Mouse (Mus musculus) midbrain, embryonic 13.5 days (tissue): ENCODE results near the gene Gm10188. TPM values are rescaled to one million over a fixed set of nuclear protein-coding genes. Genes with fewer than 3 reads are reported as not detected.

Experiments used
- ATAC-seq: fragments of 200-750 bp; cut with Nextera tagmentation; 2 replicates; pipeline ENCODE4 v1.8.0; 2017; ENCODE audit warnings: mild to moderate bottlenecking, moderate TSS enrichment, moderate library complexity
- H3K27ac ChIP-seq: fragments of 300-500 bp; sonication (generic); 2 replicates; pipeline ENCODE4 v1.5.1; 2015; ENCODE audit warnings: inconsistent platforms, mild to moderate bottlenecking, moderate library complexity
- H3K27me3 ChIP-seq: fragments of 300-500 bp; sonication (generic); 2 replicates; pipeline ENCODE4 v1.6.1; 2015; ENCODE audit warnings: mild to moderate bottlenecking, inconsistent platforms
- H3K36me3 ChIP-seq: fragments of 300-500 bp; sonication (generic); 2 replicates; pipeline ENCODE4 v1.6.1; 2015; ENCODE audit warnings: mild to moderate bottlenecking, inconsistent platforms
- H3K4me1 ChIP-seq: fragments of 300-500 bp; sonication (generic); replicated peaks from 2 replicates; pipeline ENCODE4 v1.6.1; 2015; ENCODE audit warnings: inconsistent platforms
- H3K4me2 ChIP-seq: fragments of 300-500 bp; sonication (generic); replicated peaks from 2 replicates; pipeline ENCODE4 v1.6.1; 2015; ENCODE audit warnings: moderate library complexity, mild to moderate bottlenecking, inconsistent platforms
- H3K4me3 ChIP-seq: fragments of 300-500 bp; sonication (generic); replicated peaks from 2 replicates; pipeline ENCODE4 v1.5.1; 2015; ENCODE audit warnings: mild to moderate bottlenecking, inconsistent platforms
- H3K9ac ChIP-seq: fragments of 300-500 bp; sonication (generic); replicated peaks from 2 replicates; pipeline ENCODE4 v1.6.1; 2015; ENCODE audit warnings: mild to moderate bottlenecking, inconsistent platforms
- H3K9me3 ChIP-seq: fragments of 300-500 bp; sonication (generic); 2 replicates; pipeline ENCODE4 v1.6.1; 2016; ENCODE audit warnings: mild to moderate bottlenecking, inconsistent platforms
- WGBS: fragments of 180-500 bp; shearing (Covaris S2); methylation state at CpG from one replicate; pipeline ENCODE4 v1.1.7; 2015; 5-methylcytosine and 5-hydroxymethylcytosine counted together
- polyA plus RNA-seq: library from polyadenylated mRNA; unstranded; fragments of >200 nt; fragmentation: Nextera tagmentation; extraction: Ambion mirVana; gene quantifications from 2 replicates; pipeline ENCODE4 v1.2.1, GENCODE M21; 2015

The Gm10188 gene
- 0.58 and 1.1 TPM in 2 replicates for polyA plus RNA-seq

DNA sequence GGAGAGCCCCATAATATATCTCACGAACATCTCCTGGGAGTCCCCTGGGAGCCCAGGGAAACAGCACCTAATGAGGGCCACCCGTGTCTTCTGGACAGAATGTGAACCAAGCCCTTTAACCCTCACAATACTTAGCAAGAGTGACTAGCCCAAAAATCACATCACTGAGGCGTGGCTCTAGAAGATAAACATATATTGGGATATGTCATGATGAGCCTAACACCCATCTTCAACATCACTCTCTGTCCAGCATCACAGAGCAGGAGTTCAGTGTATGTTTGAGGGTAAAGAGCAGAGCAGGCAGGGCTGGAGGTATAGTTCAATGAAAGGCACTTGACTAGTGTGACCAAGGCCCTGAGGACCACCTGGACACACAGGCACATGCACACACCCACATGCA, at the start of gene Gm10188:
TSS of gene Gm10188 (minus strand) at position 101 of the 400 bp plus-strand sequence.
- H3K9ac ChIP-seq, result no peak within 1 kb of the TSS
- H3K4me2 ChIP-seq, result no peak within 1 kb of the TSS
- 86% methylated on average over 3 of the region's 3 CpGs for WGBS
- ATAC-seq, result no peak
- H3K4me3 ChIP-seq, result no peak within 1 kb of the TSS
- peaks cover 5% of the 10 kb centered on the region for H3K36me3 ChIP-seq
- 0 out of 2 replicates have a peak, but pooled peaks cover 2% of the 10 kb centered on the region for H3K27me3 ChIP-seq
- no peak within 1 kb of the TSS for H3K27ac ChIP-seq
- H3K4me1 ChIP-seq, result peaks cover 8% of the 10 kb centered on the region
- no peaks in the 10 kb centered on the region for H3K9me3 ChIP-seq

- no peaks in the 10 kb centered on the region for H3K9me3 ChIP-seq
Observed at GRCm38 (mm10) chr1:132277124-132277523, 47.6 kb upstream of the Gm10188 start.

DNA sequence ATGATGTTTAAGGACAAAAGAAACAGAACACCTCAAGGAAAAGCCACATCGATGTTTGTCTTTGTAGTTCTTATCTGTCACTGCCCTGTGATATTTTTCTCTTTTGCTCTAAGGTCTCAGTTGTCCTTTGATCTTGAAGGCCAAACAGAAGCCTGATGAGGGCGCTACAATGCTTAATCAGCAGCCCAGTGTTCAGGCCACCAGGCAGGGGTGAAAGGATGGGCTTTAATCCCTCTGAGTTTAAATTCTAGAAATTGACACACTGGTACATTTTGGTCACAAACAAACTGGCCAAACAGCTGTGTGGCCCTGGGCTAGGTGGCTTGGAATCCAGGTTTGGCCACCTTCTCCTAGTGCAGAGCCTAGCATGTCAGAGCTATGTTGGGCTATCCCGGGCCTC, 47.1 kb upstream of the Gm10188 start:
- H3K4me3 ChIP-seq, result no peak overlapping the region
- H3K4me1 ChIP-seq, result peaks cover 9% of the 10 kb centered on the region
- no peak overlapping the region for H3K4me2 ChIP-seq
- WGBS, result 75% methylated on average over 3 of the region's 3 CpGs
- H3K27me3 ChIP-seq, result no peaks in the 10 kb centered on the region
- H3K27ac ChIP-seq, result no peak overlapping the region
- no peak for ATAC-seq
- no peaks in the 10 kb centered on the region for H3K9me3 ChIP-seq
- no peaks in the 10 kb centered on the region for H3K36me3 ChIP-seq
- H3K9ac ChIP-seq, result no peak overlapping the region

More at GRCm38 (mm10) chr1:132277124-132277523, 47.6 kb upstream of the Gm10188 start:
- Histone ChIP-seq H3K4me1 (peaks cover 13% of the 10 kb centered on the region), H3K4me3 (no peak overlapping the region), H3K9ac (no peak overlapping the region), H3K27ac (no peak overlapping the region), H3K36me3 (no peaks in the 10 kb centered on the region), H3K27me3 (no peaks in the 10 kb centered on the region), H3K4me2 (no peak overlapping the region)
- no peak for ATAC-seq
- WGBS, result 68% methylated on average over 6 of the region's 6 CpGs

- H3K9ac ChIP-seq, result no peak overlapping the region
- H3K36me3 ChIP-seq, result no peaks in the 10 kb centered on the region
- H3K4me2 ChIP-seq, result no peak overlapping the region
- H3K27me3 ChIP-seq, result no peaks in the 10 kb centered on the region
- no peak overlapping the region for H3K27ac ChIP-seq
- peaks cover 11% of the 10 kb centered on the region for H3K4me1 ChIP-seq
- no peaks in the 10 kb centered on the region for H3K9me3 ChIP-seq
- no peak for ATAC-seq
- 63% methylated on average over 3 of the region's 3 CpGs for WGBS
- no peak overlapping the region for H3K4me3 ChIP-seq
Observed at GRCm38 (mm10) chr1:132271237-132271636, 41.7 kb upstream of the Gm10188 start.

GRCm38 (mm10) chr1:132268418-132269060, 39.0 kb upstream of the Gm10188 start:
- H3K9me3 ChIP-seq, result no peaks in the 10 kb centered on the region
- H3K36me3 ChIP-seq, result no peaks in the 10 kb centered on the region
- WGBS, result 72% methylated on average over 7 of the region's 7 CpGs
- no peak overlapping the region for H3K9ac ChIP-seq
- peaks cover 14% of the 10 kb centered on the region for H3K4me1 ChIP-seq
- ATAC-seq, result no peak
- H3K4me3 ChIP-seq, result no peak overlapping the region
- no peaks in the 10 kb centered on the region for H3K27me3 ChIP-seq
- no peak overlapping the region for H3K4me2 ChIP-seq
- no peak overlapping the region for H3K27ac ChIP-seq

DNA sequence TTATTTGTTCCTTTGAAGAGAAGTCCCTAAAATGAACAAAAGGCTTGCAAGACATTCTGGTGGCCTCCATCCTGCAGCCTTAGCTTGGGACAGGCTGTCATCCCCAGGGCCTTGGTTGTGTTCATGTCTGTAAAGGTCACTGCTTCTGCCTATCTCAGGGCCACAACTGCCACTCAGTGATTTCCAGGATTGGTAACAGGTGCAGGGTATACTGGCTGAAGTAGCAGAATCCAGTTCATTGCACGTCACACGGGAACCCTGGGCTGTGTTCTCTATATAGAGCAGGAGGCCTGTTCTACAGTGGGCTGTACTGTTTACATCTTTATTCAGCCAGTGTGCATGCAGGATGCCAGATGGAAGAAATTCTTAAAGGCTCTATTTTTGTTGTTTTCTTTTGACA, 38.4 kb upstream of the Gm10188 start:
- H3K9ac ChIP-seq, result no peak overlapping the region
- no peak for ATAC-seq
- 81% methylated on average over 2 of the region's 2 CpGs for WGBS
- no peaks in the 10 kb centered on the region for H3K36me3 ChIP-seq
- H3K4me3 ChIP-seq, result no peak overlapping the region
- H3K4me2 ChIP-seq, result no peak overlapping the region
- H3K4me1 ChIP-seq, result peaks cover 14% of the 10 kb centered on the region
- H3K27ac ChIP-seq, result no peak overlapping the region
- no peaks in the 10 kb centered on the region for H3K27me3 ChIP-seq
- H3K9me3 ChIP-seq, result no peaks in the 10 kb centered on the region

DNA sequence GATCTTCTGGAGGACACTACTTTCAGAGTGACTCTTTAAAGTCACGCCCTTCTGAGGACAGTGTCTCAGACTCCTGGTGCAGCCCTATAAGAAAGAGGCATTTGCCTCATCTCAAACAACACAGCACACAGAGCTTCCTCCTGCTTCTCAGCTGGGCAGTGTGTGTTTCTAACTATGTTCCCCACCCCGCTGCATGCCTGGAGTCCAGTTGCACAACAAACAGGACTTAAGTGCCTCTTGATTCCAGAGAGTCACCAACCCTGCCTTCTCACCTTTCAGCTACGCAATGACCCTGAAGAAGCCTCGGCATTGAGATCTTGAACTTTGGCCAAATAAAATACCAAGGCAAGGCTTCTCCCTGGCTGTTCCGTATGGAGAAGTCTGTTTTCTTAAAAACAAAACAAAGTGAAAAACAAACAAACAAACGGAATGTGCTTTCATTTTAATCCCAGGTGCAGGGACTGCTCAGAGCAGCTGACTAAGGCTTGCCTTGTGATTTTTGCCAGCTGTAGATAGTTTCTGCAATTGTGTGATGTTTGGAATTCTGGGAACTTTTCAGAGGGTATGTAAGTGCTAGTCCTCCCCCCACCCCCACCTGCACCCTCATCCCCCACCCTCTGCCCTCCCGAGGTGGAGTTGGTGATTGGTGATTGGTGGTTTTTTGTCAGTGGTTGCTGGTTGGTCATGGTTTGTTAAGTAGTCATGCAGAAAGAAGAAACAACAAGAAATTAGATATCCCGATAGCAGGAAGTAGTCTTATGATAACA, 37.4 kb upstream of the Gm10188 start:
- no peak overlapping the region for H3K4me2 ChIP-seq
- H3K4me3 ChIP-seq, result no peak overlapping the region
- WGBS, result 71% methylated on average over 8 of the region's 8 CpGs
- no peak overlapping the region for H3K27ac ChIP-seq
- H3K4me1 ChIP-seq, result peaks cover 14% of the 10 kb centered on the region
- no peak overlapping the region for H3K9ac ChIP-seq
- H3K27me3 ChIP-seq, result no peaks in the 10 kb centered on the region
- no peaks in the 10 kb centered on the region for H3K36me3 ChIP-seq
- ATAC-seq, result no peak
- no peaks in the 10 kb centered on the region for H3K9me3 ChIP-seq

DNA sequence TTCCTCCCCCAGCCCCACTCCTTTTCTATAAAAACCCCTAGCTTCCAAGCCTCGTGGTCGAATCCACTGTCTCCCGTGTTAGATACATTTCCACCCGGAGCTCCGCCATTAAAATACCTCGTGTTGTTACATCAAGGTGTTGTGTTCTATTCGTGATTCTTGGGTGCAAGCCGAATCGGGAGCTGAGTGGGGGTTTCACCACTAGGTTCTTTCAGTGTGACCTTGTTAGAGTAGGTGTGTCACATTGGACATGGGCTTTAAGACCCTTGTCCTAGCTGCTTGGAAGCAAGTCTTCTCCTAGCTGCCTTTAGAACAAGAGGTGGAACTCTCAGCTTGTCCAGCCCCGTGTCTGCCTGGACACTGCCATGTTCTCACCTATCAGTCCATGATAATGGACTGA, 36.4 kb upstream of the Gm10188 start:
- Histone ChIP-seq H3K4me1 (peaks cover 14% of the 10 kb centered on the region), H3K9ac (no peak overlapping the region), H3K36me3 (no peaks in the 10 kb centered on the region), H3K9me3 (no peaks in the 10 kb centered on the region), H3K4me3 (no peak overlapping the region), H3K27ac (no peak overlapping the region), H3K4me2 (no peak overlapping the region), H3K27me3 (no peaks in the 10 kb centered on the region)
- 91% methylated on average over 10 of the region's 10 CpGs for WGBS
- ATAC-seq, result no peak

DNA sequence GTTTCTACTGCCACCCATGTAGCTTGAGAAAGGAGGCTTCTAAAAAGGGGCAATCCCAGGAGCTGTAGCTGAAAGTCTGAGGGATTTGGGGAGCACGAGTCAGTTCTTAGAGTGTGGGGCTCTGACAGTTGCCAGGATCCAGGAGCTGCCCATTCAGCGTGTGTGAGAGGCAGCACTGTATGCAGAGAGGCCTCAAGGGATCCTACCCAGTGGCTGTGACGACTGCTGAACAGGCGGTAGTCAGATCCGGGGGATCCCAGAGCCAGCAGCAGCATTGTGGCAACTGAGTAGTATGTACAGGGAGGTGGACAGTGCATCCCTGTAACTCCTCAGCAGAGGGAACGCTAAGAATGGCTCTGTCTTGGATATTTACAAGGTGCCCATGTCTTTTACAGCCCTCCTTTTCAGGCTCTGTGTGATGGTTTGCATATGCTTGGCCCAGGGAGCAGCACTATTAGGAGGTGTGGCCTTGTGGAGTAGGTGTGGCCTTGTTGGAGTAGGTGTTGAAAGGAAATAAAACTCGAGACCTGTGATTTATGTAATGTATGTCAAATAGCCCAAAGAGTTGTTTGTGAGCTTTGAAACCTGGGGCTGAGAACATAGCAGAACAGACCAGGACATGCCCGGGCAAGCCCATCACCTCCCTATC, 35.8 kb upstream of the Gm10188 start:
- 65% methylated on average over 8 of the region's 8 CpGs for WGBS
- Histone ChIP-seq H3K27me3 (no peaks in the 10 kb centered on the region), H3K4me2 (no peak overlapping the region), H3K4me3 (no peak overlapping the region), H3K36me3 (no peaks in the 10 kb centered on the region), H3K9me3 (no peaks in the 10 kb centered on the region), H3K4me1 (peaks cover 14% of the 10 kb centered on the region), H3K27ac (no peak overlapping the region), H3K9ac (no peak overlapping the region)
- peak; percentile 56; the same call in 1 of the 2 replicates for ATAC-seq

DNA sequence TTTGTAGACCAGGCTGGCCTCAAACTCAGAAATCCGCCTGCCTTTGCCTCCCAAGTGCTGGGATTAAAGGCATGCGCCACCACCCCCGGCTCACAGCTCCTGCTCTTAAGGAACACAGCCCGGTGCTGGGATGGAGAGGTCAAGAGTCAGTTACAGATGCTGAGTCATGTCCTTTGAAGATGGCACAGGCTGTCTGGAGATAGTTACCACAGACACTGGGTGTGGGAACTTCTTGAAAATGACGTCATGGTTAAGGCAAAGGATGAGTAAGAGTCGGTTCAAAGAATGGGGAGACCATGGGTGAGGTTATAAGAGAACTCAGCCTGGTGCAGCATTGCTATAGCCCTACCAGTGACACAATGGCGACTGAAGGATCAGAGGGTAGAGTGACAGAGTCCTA, 35.0 kb upstream of the Gm10188 start:
- H3K4me1 ChIP-seq, result peaks cover 11% of the 10 kb centered on the region
- WGBS, result 63% methylated on average over 7 of the region's 7 CpGs
- ATAC-seq, result no peak
- no peak overlapping the region for H3K4me2 ChIP-seq
- H3K27ac ChIP-seq, result no peak overlapping the region
- H3K9ac ChIP-seq, result no peak overlapping the region
- no peak overlapping the region for H3K4me3 ChIP-seq
- H3K9me3 ChIP-seq, result no peaks in the 10 kb centered on the region
- H3K27me3 ChIP-seq, result no peaks in the 10 kb centered on the region
- H3K36me3 ChIP-seq, result no peaks in the 10 kb centered on the region

DNA sequence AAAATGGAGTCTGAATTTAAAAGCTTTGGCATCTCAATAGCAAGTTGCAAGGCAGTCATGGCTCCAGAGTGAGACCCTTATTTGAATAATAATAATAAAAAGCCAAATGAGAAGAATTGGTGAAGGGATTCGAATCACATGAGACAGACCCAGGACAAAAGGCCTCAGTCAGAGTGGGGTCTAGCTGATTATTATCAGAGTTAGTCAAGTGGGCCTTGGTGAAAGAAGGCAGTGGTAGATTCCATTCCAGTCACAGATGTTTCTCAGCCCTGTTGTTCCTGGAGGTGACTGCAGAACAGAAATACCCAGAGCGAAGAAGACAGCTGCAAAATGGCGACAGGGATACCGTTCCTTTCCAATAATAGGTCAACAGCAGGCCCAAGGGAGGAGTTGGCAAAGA, 34.1 kb upstream of the Gm10188 start:
- Histone ChIP-seq H3K27me3 (no peaks in the 10 kb centered on the region), H3K4me1 (peaks cover 3% of the 10 kb centered on the region; the same call in 1 of the 2 replicates), H3K4me2 (no peak overlapping the region), H3K36me3 (no peaks in the 10 kb centered on the region), H3K9ac (no peak overlapping the region), H3K4me3 (no peak overlapping the region), H3K9me3 (no peaks in the 10 kb centered on the region), H3K27ac (no peak overlapping the region)
- no peak for ATAC-seq
- 74% methylated on average over 4 of the region's 4 CpGs for WGBS

DNA sequence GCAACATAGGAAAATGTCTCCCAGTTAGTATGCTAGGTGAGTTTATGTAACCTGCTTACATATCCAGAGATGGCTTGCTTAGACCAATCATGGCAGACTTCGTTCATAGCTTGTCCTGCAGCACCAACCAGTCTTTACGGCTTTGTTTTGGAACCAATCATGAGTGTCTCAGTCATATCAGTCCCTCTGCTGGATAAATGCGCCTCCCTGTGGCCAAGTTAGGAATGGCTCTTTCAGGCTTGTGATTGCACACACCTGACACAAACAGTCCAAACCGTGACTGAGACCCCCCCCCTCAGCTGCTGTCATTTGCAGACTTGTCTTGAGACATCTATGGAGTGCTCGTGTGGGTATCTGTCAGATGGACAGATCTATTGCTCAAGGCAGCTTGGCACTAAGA, 31.5 kb upstream of the Gm10188 start:
- 77% methylated on average over 5 of the region's 5 CpGs for WGBS
- Histone ChIP-seq H3K9me3 (no peaks in the 10 kb centered on the region), H3K36me3 (peaks cover 6% of the 10 kb centered on the region; the same call in 1 of the 2 replicates), H3K27me3 (no peaks in the 10 kb centered on the region), H3K4me2 (no peak overlapping the region), H3K4me3 (no peak overlapping the region), H3K27ac (no peak overlapping the region), H3K9ac (no peak overlapping the region), H3K4me1 (peaks cover 3% of the 10 kb centered on the region; the same call in 1 of the 2 replicates)
- ATAC-seq, result no peak
